Mouse (Mus musculus): ENCODE data around the gene Chn1.

DNA sequence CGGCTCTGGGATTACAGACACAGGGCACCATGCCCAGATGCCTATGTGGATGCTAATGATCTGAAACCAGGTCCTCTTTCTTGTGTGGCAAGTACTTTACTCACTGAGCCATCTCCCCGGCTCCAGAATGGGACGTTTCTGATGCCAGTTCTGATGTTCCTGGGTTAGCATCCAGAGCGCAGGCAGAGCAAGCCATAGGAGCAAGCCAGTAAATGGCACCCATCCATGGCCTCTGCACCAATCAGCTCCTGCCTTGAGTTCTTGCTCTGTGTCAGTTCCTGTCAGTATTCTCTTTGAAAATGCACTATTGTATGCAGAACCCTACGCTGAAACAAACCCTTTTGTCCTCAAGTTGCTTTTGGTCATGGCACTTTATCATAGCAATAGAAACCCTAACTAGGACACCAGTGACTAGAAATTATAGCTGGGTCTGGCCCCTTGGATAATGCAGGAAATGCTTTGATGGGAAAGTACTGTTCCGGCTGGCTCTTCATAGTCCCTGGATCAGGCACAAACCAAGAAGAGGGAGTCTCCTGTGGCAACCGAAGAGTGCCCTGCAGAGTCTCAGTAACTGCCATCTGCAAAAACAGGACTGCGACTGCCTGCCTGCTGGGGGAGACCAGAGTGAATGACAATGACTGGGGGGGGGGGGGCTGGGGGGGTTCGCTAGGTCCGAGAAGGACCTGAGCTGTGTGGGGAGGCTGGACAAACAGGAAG is 188.6 kb downstream of the Chn1 start:
- TF ChIP-seq EP300 (IDR thresholded peaks at IDR 0.05; ENCODE audit: insufficient read depth, low read depth, low read length), result no peak
- TF ChIP-seq CTCF (IDR thresholded peaks at IDR 0.05; ENCODE audit: low read depth, low read length), result no peak
- TF ChIP-seq POLR2A (IDR thresholded peaks at IDR 0.05; ENCODE audit: insufficient read depth, low read length), result no peak
